Mouse (Mus musculus): Measurements from ENCODE around the gene Cmc1.

GRCm38 (mm10) chr9:118191276-118191675 lies 41.3 kb upstream of the Cmc1 start:
- TF ChIP-seq MYOG (IDR thresholded peaks at IDR 0.05; ENCODE audit: control insufficient read depth, extremely low read depth, insufficient read length) (no peak), CTCF (IDR thresholded peaks at IDR 0.05; ENCODE audit: control insufficient read depth, insufficient read depth, insufficient read length) (no peak), MAX (IDR thresholded peaks at IDR 0.05) (no peak)
